Mouse (Mus musculus): ENCODE measurements at regions not wholly inside any gene's neighbourhood (a gene's known extent, or its start where the extent isn't known, plus 50 kb on each side); places are given as distances from the start of the nearest gene placed in this dataset.
"Not testable (repeated sequence)": the region's sequence is repeated elsewhere in the genome, so short reads cannot be mapped to it uniquely, and the experiment has no call there.

- Histone ChIP-seq H3K27me3 (replicated peaks) (peaks cover 11% of the 10 kb centered on the region; the same call in 1 of the 2 replicates), H3K9ac (no peak overlapping the region), H3K36me3 (no peaks in the 10 kb centered on the region), H3K9me3 (no peaks in the 10 kb centered on the region), H3K27ac (no peak overlapping the region), H3K4me1 (replicated peaks) (no peaks in the 10 kb centered on the region), H3K4me2 (replicated peaks) (no peak overlapping the region), H3K4me3 (replicated peaks) (no peak overlapping the region)
- 71% methylated on average over 6 of the region's 6 CpGs for WGBS
- ATAC-seq: no peak
Measured at GRCm38 (mm10) chr12:112299603-112300002, 153.6 kb downstream of the Kif26a start.

- H3K4me3 ChIP-seq (replicated peaks): no peak overlapping the region
- no peak overlapping the region for H3K27ac ChIP-seq
- no peak overlapping the region for H3K9ac ChIP-seq
- no peak for ATAC-seq
- 70% methylated on average over 4 of the region's 4 CpGs for WGBS
- peaks cover 11% of the 10 kb centered on the region; the same call in 1 of the 2 replicates for H3K27me3 ChIP-seq (replicated peaks)
- no peak overlapping the region for H3K4me2 ChIP-seq (replicated peaks)
- no peaks in the 10 kb centered on the region for H3K9me3 ChIP-seq
- no peaks in the 10 kb centered on the region for H3K4me1 ChIP-seq (replicated peaks)
- H3K36me3 ChIP-seq: no peaks in the 10 kb centered on the region
Measured at GRCm38 (mm10) chr12:112300125-112300524, 154.1 kb downstream of the Kif26a start.

- H3K4me1 ChIP-seq (replicated peaks): no peaks in the 10 kb centered on the region
- no peak overlapping the region for H3K27ac ChIP-seq
- no peak overlapping the region for H3K4me3 ChIP-seq (replicated peaks)
- H3K27me3 ChIP-seq (replicated peaks): peaks cover 11% of the 10 kb centered on the region; the same call in 1 of the 2 replicates
- 26% methylated on average over 13 of the region's 13 CpGs for WGBS
- H3K4me2 ChIP-seq (replicated peaks): no peak overlapping the region
- H3K9me3 ChIP-seq: no peaks in the 10 kb centered on the region
- H3K36me3 ChIP-seq: no peaks in the 10 kb centered on the region
- no peak overlapping the region for H3K9ac ChIP-seq
- ATAC-seq: no peak
Measured at GRCm38 (mm10) chr12:112301411-112301891, 155.4 kb downstream of the Kif26a start.

GRCm38 (mm10) chr12:112301929-112302328, 155.9 kb downstream of the Kif26a start:
- no peak overlapping the region for H3K4me2 ChIP-seq (replicated peaks)
- H3K9ac ChIP-seq: no peak overlapping the region
- no peaks in the 10 kb centered on the region for H3K4me1 ChIP-seq (replicated peaks)
- 43% methylated on average over 8 of the region's 8 CpGs for WGBS
- no peak overlapping the region for H3K4me3 ChIP-seq (replicated peaks)
- H3K27ac ChIP-seq: no peak overlapping the region
- H3K36me3 ChIP-seq: no peaks in the 10 kb centered on the region
- peaks cover 11% of the 10 kb centered on the region; the same call in 1 of the 2 replicates for H3K27me3 ChIP-seq (replicated peaks)
- no peak for ATAC-seq
- no peaks in the 10 kb centered on the region for H3K9me3 ChIP-seq

- no peak for ATAC-seq
- Histone ChIP-seq H3K4me1 (replicated peaks) (no peaks in the 10 kb centered on the region), H3K9me3 (no peaks in the 10 kb centered on the region), H3K9ac (no peak overlapping the region), H3K27ac (no peak overlapping the region), H3K27me3 (replicated peaks) (peaks cover 8% of the 10 kb centered on the region; the same call in 1 of the 2 replicates), H3K4me3 (replicated peaks) (no peak overlapping the region), H3K4me2 (replicated peaks) (no peak overlapping the region), H3K36me3 (no peaks in the 10 kb centered on the region)
- WGBS: 63% methylated on average over 7 of the region's 7 CpGs
Measured at GRCm38 (mm10) chr12:112306208-112306607, 160.2 kb downstream of the Kif26a start.

GRCm38 (mm10) chr12:112308016-112308415, 162.0 kb downstream of the Kif26a start:
- no peak overlapping the region for H3K9ac ChIP-seq
- H3K4me3 ChIP-seq (replicated peaks): no peak overlapping the region
- ATAC-seq: no peak
- H3K4me2 ChIP-seq (replicated peaks): no peak overlapping the region
- no peaks in the 10 kb centered on the region for H3K4me1 ChIP-seq (replicated peaks)
- no peaks in the 10 kb centered on the region; the same call in 1 of the 2 replicates for H3K27me3 ChIP-seq (replicated peaks)
- no peak overlapping the region for H3K27ac ChIP-seq
- H3K9me3 ChIP-seq: no peaks in the 10 kb centered on the region
- H3K36me3 ChIP-seq: no peaks in the 10 kb centered on the region

- H3K27ac ChIP-seq; H3K36me3 ChIP-seq; H3K4me2 ChIP-seq (replicated peaks); H3K4me1 ChIP-seq (replicated peaks); H3K27me3 ChIP-seq (replicated peaks); ATAC-seq; H3K9ac ChIP-seq; H3K4me3 ChIP-seq (replicated peaks); H3K9me3 ChIP-seq: not testable (repeated sequence)
- WGBS: 80% methylated on average over 13 of the region's 13 CpGs
Measured at GRCm38 (mm10) chr12:112309096-112309495, 163.1 kb downstream of the Kif26a start.

GRCm38 (mm10) chr12:112309781-112310180, 163.8 kb downstream of the Kif26a start:
- WGBS: 85% methylated on average over 10 of the region's 10 CpGs
- no peak overlapping the region for H3K27ac ChIP-seq
- no peaks in the 10 kb centered on the region for H3K9me3 ChIP-seq
- H3K4me1 ChIP-seq (replicated peaks): no peaks in the 10 kb centered on the region
- no peak overlapping the region for H3K4me2 ChIP-seq (replicated peaks)
- H3K9ac ChIP-seq: no peak overlapping the region
- no peaks in the 10 kb centered on the region; the same call in 1 of the 2 replicates for H3K27me3 ChIP-seq (replicated peaks)
- no peaks in the 10 kb centered on the region for H3K36me3 ChIP-seq
- ATAC-seq: no peak
- no peak overlapping the region for H3K4me3 ChIP-seq (replicated peaks)

- no peak overlapping the region for H3K27ac ChIP-seq
- H3K9me3 ChIP-seq: no peaks in the 10 kb centered on the region
- no peaks in the 10 kb centered on the region for H3K4me1 ChIP-seq (replicated peaks)
- H3K4me2 ChIP-seq (replicated peaks): no peak overlapping the region
- H3K27me3 ChIP-seq (replicated peaks): no peaks in the 10 kb centered on the region; the same call in 1 of the 2 replicates
- no peak overlapping the region for H3K9ac ChIP-seq
- WGBS: 74% methylated on average over 10 of the region's 10 CpGs
- no peak for ATAC-seq
- no peaks in the 10 kb centered on the region for H3K36me3 ChIP-seq
- H3K4me3 ChIP-seq (replicated peaks): no peak overlapping the region
Measured at GRCm38 (mm10) chr12:112310661-112311060, 164.7 kb downstream of the Kif26a start.

GRCm38 (mm10) chr12:112314781-112315180, 168.8 kb downstream of the Kif26a start:
- no peaks in the 10 kb centered on the region for H3K9me3 ChIP-seq
- no peak for ATAC-seq
- H3K27me3 ChIP-seq (replicated peaks): no peaks in the 10 kb centered on the region; the same call in 1 of the 2 replicates
- no peaks in the 10 kb centered on the region for H3K4me1 ChIP-seq (replicated peaks)
- no peak overlapping the region for H3K27ac ChIP-seq
- WGBS: 94% methylated on average over 5 of the region's 5 CpGs
- no peak overlapping the region for H3K9ac ChIP-seq
- no peak overlapping the region for H3K4me2 ChIP-seq (replicated peaks)
- H3K4me3 ChIP-seq (replicated peaks): no peak overlapping the region
- H3K36me3 ChIP-seq: no peaks in the 10 kb centered on the region

- H3K9me3 ChIP-seq: no peaks in the 10 kb centered on the region
- H3K36me3 ChIP-seq: no peaks in the 10 kb centered on the region
- H3K4me3 ChIP-seq (replicated peaks): no peak overlapping the region
- no peaks in the 10 kb centered on the region for H3K27me3 ChIP-seq (replicated peaks)
- peak; percentile 63; the same call in 1 of the 2 replicates for ATAC-seq
- H3K4me2 ChIP-seq (replicated peaks): no peak overlapping the region
- H3K9ac ChIP-seq: no peak overlapping the region
- WGBS: 85% methylated on average over 9 of the region's 9 CpGs
- H3K4me1 ChIP-seq (replicated peaks): no peaks in the 10 kb centered on the region
- no peak overlapping the region for H3K27ac ChIP-seq
Measured at GRCm38 (mm10) chr12:112317191-112317590, 171.2 kb downstream of the Kif26a start.

GRCm38 (mm10) chr12:112318461-112318860, 170.8 kb upstream of the A530016L24Rik start:
- Histone ChIP-seq H3K4me3 (replicated peaks) (no peak overlapping the region), H3K9ac (no peak overlapping the region), H3K27ac (no peak overlapping the region), H3K27me3 (replicated peaks) (no peaks in the 10 kb centered on the region), H3K36me3 (no peaks in the 10 kb centered on the region), H3K4me2 (replicated peaks) (no peak overlapping the region), H3K9me3 (no peaks in the 10 kb centered on the region), H3K4me1 (replicated peaks) (no peaks in the 10 kb centered on the region)
- 61% methylated on average over 5 of the region's 5 CpGs for WGBS
- ATAC-seq: no peak

GRCm38 (mm10) chr12:112322196-112322595, 167.1 kb upstream of the A530016L24Rik start:
- 0 out of 2 replicates have a peak, but pooled peaks cover 4% of the 10 kb centered on the region for H3K27me3 ChIP-seq (replicated peaks)
- no peak for ATAC-seq
- WGBS: 64% methylated on average over 2 of the region's 2 CpGs
- H3K4me1 ChIP-seq (replicated peaks): no peaks in the 10 kb centered on the region
- H3K36me3 ChIP-seq: no peaks in the 10 kb centered on the region
- H3K4me2 ChIP-seq (replicated peaks): no peak overlapping the region
- H3K27ac ChIP-seq: no peak overlapping the region
- H3K9me3 ChIP-seq: no peaks in the 10 kb centered on the region
- H3K4me3 ChIP-seq (replicated peaks): no peak overlapping the region
- H3K9ac ChIP-seq: no peak overlapping the region
